Mouse (Mus musculus): ENCODE data around the gene Inpp5e. TPM values are rescaled to one million over a fixed set of nuclear protein-coding genes. Genes with fewer than 3 reads are reported as not detected.
"Not testable (repeated sequence)": the region's sequence is repeated elsewhere in the genome, so short reads cannot be mapped to it uniquely, and the experiment has no call there.

Gene Inpp5e
- polyA plus RNA-seq, 1 experiment from 2014 or later, result 25.1 TPM

DNA sequence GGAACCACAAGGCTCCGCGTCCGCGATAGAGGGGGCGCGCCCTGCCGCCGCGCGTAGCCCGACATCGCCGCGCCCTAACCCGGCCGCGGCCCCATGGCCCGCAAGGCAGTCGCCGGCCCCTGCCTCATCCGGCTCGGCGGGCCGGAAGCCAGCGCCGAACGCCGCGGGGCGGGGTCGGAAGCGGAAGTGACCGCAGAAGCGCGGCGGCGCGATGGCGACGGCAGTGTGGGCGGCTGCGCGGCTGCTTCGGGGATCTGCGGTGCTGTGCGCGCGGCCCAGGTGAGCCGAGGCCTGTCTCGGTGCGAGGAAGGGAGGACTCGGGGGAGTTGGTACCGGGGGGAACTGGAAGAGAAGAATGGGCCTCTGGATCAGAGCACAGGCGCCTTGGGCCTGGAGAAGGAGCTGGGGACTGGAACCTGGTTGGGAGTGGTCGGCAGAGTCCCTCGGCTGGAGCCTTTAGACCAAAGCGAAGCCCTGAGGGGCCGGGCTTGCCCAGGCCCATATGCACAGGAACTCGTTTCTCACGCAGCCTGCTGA lies 19.8 kb downstream of the Inpp5e start, which contains the start of the genes Entr1 and Pmpca:
Gene Entr1, minus strand, starts transcription at position 163 of the 537 bp plus-strand sequence.
Gene Pmpca, plus strand, starts transcription at position 186 of the 537 bp plus-strand sequence.
- ATAC-seq (ENCODE audit: insufficient number of reproducible peaks, low FRiP score, low TSS enrichment, low read depth), result peak; percentile 88
- Histone ChIP-seq H3K27me3 (no peaks in the 10 kb centered on the region), H3K4me2 (replicated peaks) (peak within 1 kb of the TSS; percentile 94), H3K27ac (replicated peaks) (peak within 1 kb of the TSS; percentile 67), H3K36me3 (peaks cover 76% of the 10 kb centered on the region), H3K9me3 (replicated peaks) (no peaks in the 10 kb centered on the region), H3K4me1 (peaks cover 22% of the 10 kb centered on the region), H3K9ac (peak within 1 kb of the TSS; percentile 80), H3K4me3 (replicated peaks) (peak within 1 kb of the TSS; percentile 93)
- WGBS, result under 1% methylated on average over 53 of the region's 60 CpGs

DNA sequence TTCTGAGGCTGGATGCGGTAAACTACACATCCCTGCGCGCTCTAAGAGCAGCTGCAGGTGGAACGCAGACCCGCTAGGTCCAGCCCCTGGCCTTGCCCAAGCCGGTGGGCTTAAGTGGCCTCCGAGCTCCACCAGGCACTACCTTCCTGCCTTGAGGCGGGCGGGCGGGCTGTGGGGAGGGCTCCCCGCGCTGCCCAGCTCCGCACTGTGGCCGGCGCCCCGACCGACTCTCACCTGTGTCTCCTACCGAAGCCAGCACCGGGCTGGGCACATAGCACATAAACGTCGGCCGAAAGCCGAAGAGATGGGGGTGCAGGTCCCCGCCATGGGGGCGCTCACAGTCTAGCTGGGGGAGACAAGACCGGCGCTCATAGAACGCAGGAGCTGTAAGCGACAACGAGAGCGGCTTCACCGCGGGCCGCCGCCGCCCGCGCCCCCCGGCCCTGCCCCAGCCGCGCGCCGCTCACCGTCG lies 20.3 kb downstream of the Inpp5e start:
- ATAC-seq (ENCODE audit: insufficient number of reproducible peaks, low FRiP score, low TSS enrichment, low read depth), result peak; percentile 20; the same call in 1 of the 2 replicates
- Histone ChIP-seq H3K9ac (peak overlapping the region; percentile 80), H3K36me3 (peaks cover 76% of the 10 kb centered on the region), H3K4me2 (replicated peaks) (peak overlapping the region; percentile 94), H3K27ac (replicated peaks) (peak overlapping the region; percentile 67), H3K4me3 (replicated peaks) (peak overlapping the region; percentile 93), H3K9me3 (replicated peaks) (no peaks in the 10 kb centered on the region), H3K27me3 (no peaks in the 10 kb centered on the region), H3K4me1 (peaks cover 22% of the 10 kb centered on the region)
- WGBS, result 2% methylated on average over 44 of the region's 45 CpGs

DNA sequence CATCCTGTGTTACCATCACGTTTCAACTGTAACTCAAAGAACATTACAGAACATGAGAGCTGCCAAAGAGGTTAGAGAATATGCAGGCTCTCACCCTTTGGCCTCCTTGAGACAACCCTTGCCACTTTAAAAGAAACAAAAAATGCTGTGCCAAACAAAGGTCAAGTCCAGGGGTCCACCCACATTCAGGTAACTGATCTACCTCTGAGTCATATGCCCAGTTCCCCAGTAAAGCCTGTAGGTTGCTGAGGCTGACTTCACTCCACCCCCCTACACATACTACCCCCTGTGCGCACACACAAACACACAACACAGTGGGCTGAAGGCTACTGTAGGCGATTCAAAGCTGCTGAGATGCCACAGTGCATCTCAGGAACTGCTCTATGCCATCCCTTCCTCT lies 21.3 kb downstream of the Inpp5e start:
- Histone ChIP-seq H3K9me3 (replicated peaks) (no peaks in the 10 kb centered on the region), H3K4me2 (replicated peaks) (peak overlapping the region; percentile 94; the same call in 1 of the 2 replicates), H3K4me1 (peaks cover 22% of the 10 kb centered on the region), H3K27ac (replicated peaks) (no peak overlapping the region), H3K36me3 (peaks cover 76% of the 10 kb centered on the region), H3K4me3 (replicated peaks) (peak overlapping the region; percentile 93), H3K27me3 (no peaks in the 10 kb centered on the region), H3K9ac (no peak overlapping the region)
- ATAC-seq (ENCODE audit: insufficient number of reproducible peaks, low FRiP score, low TSS enrichment, low read depth), result no peak
- 84% methylated on average over 3 of the region's 3 CpGs for WGBS

DNA sequence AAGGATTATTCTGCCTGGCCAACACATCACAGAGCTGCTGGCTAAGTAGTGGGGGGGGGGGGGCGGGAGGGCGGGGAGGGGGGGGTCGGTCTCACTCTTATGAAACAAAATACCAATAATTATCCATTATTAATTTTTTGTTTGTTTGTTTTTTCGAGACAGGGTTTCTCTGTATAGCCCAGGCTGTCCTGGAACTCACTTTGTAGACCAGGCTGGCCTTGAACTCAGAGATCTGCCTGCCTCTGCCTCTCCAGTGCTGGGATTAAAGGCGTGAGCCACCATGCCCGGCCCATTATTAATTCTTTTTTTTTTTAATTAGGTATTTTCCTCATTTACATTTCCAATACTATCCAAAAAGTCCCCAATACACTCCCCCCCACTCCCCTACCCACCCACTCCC lies 28.1 kb downstream of the Inpp5e start:
- peak overlapping the region; percentile 75; the same call in 1 of the 2 replicates for H3K9ac ChIP-seq

DNA sequence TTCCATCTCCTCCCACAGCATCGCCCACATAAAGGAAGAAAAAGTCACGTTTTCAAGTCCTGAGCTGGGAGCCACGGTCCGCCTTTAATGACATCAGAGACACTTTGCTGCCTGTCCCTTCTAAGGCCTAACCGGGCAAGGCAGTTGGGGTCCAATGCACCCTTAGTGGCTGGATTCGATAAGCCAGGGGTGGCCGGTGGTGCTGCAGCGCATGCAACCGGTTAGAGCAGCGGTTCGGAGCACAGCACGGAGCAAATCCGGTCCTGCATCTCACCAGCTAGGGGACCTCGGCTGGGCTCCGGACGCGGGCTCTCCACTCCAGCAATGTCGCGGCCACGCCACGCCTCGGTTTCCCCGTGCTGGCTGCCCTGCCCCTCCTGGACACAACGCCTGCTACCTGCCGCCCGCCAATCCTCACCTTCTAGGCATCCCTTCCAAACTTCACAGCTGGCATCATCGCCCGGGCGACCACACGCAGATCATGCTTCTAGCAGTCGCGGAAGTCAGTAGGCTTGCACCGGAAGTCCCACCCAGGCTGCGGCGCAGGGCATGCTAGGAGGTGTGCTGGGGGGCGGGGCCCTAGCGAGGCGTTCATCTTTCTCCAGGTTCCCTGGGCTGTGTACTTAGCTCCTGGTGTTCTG lies 28.8 kb downstream of the Inpp5e start, which contains the start of gene Snapc4:
Gene Snapc4, minus strand, starts transcription at position 523 of the 641 bp plus-strand sequence.
- H3K9ac ChIP-seq, result peak within 1 kb of the TSS; percentile 75
- H3K4me1 ChIP-seq, result peaks cover 10% of the 10 kb centered on the region; the same call in 1 of the 2 replicates
- H3K36me3 ChIP-seq, result peaks cover 64% of the 10 kb centered on the region
- under 1% methylated on average over 38 of the region's 38 CpGs for WGBS
- H3K27me3 ChIP-seq, result no peaks in the 10 kb centered on the region
- H3K4me2 ChIP-seq (replicated peaks), result peak within 1 kb of the TSS; percentile 90
- peak within 1 kb of the TSS; percentile 72 for H3K27ac ChIP-seq (replicated peaks)
- peak; percentile 91 for ATAC-seq (ENCODE audit: insufficient number of reproducible peaks, low FRiP score, low TSS enrichment, low read depth)
- H3K9me3 ChIP-seq (replicated peaks), result no peaks in the 10 kb centered on the region
- H3K4me3 ChIP-seq (replicated peaks), result peak within 1 kb of the TSS; percentile 85

More for the DNA sequence above, 28.1 kb downstream of the Inpp5e start:
- WGBS, result 23% methylated on average over 6 of the region's 6 CpGs
- Histone ChIP-seq H3K36me3 (peaks cover 65% of the 10 kb centered on the region), H3K4me3 (replicated peaks) (peak overlapping the region; percentile 85), H3K4me2 (replicated peaks) (peak overlapping the region; percentile 90)
- H3K27me3 ChIP-seq; H3K27ac ChIP-seq (replicated peaks); ATAC-seq (ENCODE audit: insufficient number of reproducible peaks, low FRiP score, low TSS enrichment, low read depth); H3K9me3 ChIP-seq (replicated peaks); H3K4me1 ChIP-seq: not testable (repeated sequence)

DNA sequence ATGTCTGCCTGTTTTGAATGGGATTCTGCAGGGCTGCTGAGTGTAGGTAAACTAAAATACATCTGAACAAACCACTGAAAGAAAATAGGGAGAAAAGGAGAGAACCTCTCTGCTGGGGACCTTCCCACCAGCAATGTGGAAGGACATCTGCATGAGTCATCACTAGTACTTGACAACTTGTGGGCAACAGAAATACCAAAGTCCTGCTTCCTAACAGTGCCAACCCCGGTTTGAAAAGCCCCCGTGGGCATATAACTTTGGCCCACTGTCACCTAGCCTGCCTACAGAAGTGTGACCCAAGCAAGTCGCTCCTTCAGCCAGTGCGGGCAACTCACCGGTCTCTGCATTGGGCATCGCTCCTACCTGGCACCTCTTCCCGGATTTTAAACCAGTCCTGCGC lies 36.6 kb downstream of the Inpp5e start:
- peaks cover 95% of the 10 kb centered on the region for H3K36me3 ChIP-seq
- WGBS, result 92% methylated on average over 8 of the region's 8 CpGs
- H3K9me3 ChIP-seq (replicated peaks), result no peaks in the 10 kb centered on the region
- ATAC-seq (ENCODE audit: insufficient number of reproducible peaks, low FRiP score, low TSS enrichment, low read depth), result no peak
- no peak overlapping the region for H3K4me2 ChIP-seq (replicated peaks)
- no peak overlapping the region for H3K4me3 ChIP-seq (replicated peaks)
- no peak overlapping the region for H3K27ac ChIP-seq (replicated peaks)
- no peaks in the 10 kb centered on the region for H3K27me3 ChIP-seq
- no peaks in the 10 kb centered on the region for H3K4me1 ChIP-seq
- H3K9ac ChIP-seq, result no peak overlapping the region

DNA sequence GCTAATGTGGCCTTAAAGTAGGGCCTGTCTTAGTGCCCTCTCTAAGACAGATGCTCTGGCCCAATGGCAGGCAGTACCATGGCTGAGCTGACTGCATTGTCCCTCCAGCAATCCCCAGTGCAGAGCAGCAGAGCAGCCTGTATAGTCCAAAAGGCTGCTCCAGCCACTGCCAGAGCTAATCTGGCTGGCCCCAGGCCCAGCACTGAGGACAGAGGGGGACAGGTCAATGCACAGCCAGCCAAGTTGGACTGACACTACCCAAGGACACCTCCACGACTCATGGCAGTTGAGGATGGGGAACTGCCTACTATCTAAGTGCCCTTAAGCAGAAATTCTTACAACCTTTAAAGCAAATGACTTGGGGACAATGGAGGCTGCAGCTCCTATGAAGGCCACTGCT lies 40.4 kb downstream of the Inpp5e start:
- peaks cover 93% of the 10 kb centered on the region for H3K36me3 ChIP-seq
- no peak overlapping the region for H3K4me2 ChIP-seq (replicated peaks)
- H3K27me3 ChIP-seq, result no peaks in the 10 kb centered on the region
- no peak overlapping the region for H3K27ac ChIP-seq (replicated peaks)
- H3K4me3 ChIP-seq (replicated peaks), result no peak overlapping the region
- H3K9ac ChIP-seq, result no peak overlapping the region
- ATAC-seq (ENCODE audit: insufficient number of reproducible peaks, low FRiP score, low TSS enrichment, low read depth), result no peak
- H3K4me1 ChIP-seq, result peaks cover 11% of the 10 kb centered on the region; the same call in 1 of the 2 replicates
- H3K9me3 ChIP-seq (replicated peaks), result no peaks in the 10 kb centered on the region
- 82% methylated on average over 1 of the region's 1 CpGs for WGBS

DNA sequence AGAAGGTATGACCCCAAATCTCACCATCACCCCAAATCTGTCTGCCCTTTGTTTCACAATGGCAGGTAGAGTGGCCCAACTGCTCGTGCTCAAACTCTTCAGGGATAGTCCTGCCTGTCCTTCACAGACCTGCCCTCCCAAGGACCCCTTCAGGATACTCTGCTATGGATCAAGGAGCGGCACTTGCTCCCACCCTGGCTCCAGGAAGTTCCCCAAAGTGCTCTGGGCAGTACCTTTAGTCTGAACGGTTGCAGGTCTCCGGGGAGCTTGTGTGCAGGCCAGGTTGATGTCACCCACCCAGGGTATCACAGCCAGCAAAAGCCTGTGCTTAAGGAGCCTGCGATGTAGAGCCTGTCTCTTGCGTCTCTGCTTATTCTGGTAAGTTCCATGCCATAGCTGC lies 41.1 kb downstream of the Inpp5e start:
- whole genome bisulfite sequencing, result 92% methylated on average over 6 of the region's 6 CpGs

DNA sequence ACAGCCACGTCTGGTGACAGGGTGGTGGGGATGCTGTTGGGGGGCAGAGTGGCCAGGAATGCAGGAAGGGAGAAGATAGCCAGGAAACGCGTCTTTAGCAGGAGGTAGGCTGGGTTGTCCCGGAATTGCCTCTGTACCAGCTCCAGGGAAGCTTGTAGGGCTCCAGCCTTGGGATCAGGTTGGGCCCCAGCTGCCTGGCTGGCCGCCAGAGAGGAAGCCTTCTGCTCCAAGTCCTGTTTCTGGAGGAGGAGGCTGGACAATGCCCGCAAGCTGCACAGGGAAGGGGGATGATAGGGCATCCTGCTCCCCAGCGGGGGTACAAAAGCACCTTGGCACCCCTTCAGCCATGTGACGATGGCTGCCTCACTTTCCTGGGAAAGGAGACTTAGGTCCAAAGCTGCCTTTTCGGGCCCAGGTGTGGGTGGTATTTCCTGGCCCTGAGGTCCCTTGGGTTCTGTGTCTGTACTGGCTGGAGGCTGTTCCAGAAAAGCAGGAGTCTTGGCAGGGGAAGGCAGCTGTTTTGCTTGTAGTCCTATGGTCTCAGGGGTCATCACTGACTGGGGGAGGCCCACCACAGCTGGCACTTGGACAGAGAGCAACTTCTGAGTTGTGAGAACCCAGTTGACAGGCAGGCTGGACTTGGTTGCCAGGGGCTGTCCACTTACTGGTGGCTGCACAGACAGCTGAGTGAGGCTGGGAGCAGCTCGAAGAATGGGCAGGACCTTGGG lies 44.1 kb downstream of the Inpp5e start:
- H3K36me3 ChIP-seq, result peaks cover 67% of the 10 kb centered on the region
- peaks cover 11% of the 10 kb centered on the region; the same call in 1 of the 2 replicates for H3K4me1 ChIP-seq
- 84% methylated on average over 10 of the region's 10 CpGs for WGBS
- H3K9me3 ChIP-seq (replicated peaks), result no peaks in the 10 kb centered on the region
- ATAC-seq (ENCODE audit: insufficient number of reproducible peaks, low FRiP score, low TSS enrichment, low read depth), result no peak
- no peak overlapping the region for H3K9ac ChIP-seq
- H3K4me3 ChIP-seq (replicated peaks), result no peak overlapping the region
- H3K4me2 ChIP-seq (replicated peaks), result no peak overlapping the region
- 0 out of 2 replicates have a peak overlapping the region, but pooled peaks have one; percentile 41 for H3K27ac ChIP-seq (replicated peaks)
- no peaks in the 10 kb centered on the region for H3K27me3 ChIP-seq

More for the DNA sequence above, 41.1 kb downstream of the Inpp5e start:
- H3K9me3 ChIP-seq (replicated peaks), result no peaks in the 10 kb centered on the region
- no peak overlapping the region for H3K27ac ChIP-seq (replicated peaks)
- H3K4me1 ChIP-seq, result peaks cover 11% of the 10 kb centered on the region; the same call in 1 of the 2 replicates
- no peak overlapping the region for H3K4me3 ChIP-seq (replicated peaks)
- H3K9ac ChIP-seq, result no peak overlapping the region
- ATAC-seq (ENCODE audit: insufficient number of reproducible peaks, low FRiP score, low TSS enrichment, low read depth), result no peak
- no peak overlapping the region for H3K4me2 ChIP-seq (replicated peaks)
- H3K36me3 ChIP-seq, result peaks cover 87% of the 10 kb centered on the region
- H3K27me3 ChIP-seq, result no peaks in the 10 kb centered on the region

DNA sequence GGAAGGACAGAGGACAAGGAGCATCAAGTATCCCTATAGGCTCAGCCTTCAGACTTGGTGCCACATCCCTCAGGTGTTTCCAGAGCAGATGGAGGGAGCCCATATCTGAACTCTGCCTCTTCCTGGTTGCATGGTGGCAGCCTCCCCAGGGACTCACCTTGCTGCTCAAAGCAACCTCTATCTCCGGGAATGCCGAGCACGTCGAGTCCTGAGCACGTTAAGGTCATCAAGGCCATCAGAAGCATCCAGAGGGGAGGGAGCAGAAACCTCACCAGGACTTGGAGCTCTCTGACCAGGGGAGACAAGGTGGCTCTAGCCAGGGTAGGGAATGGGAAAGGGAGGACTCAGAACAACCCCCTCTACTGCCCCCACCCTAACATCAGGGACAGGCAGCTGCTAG lies 45.5 kb downstream of the Inpp5e start:
- H3K36me3 ChIP-seq, result peaks cover 53% of the 10 kb centered on the region
- no peak for ATAC-seq (ENCODE audit: insufficient number of reproducible peaks, low FRiP score, low TSS enrichment, low read depth)
- 75% methylated on average over 5 of the region's 5 CpGs for WGBS

DNA sequence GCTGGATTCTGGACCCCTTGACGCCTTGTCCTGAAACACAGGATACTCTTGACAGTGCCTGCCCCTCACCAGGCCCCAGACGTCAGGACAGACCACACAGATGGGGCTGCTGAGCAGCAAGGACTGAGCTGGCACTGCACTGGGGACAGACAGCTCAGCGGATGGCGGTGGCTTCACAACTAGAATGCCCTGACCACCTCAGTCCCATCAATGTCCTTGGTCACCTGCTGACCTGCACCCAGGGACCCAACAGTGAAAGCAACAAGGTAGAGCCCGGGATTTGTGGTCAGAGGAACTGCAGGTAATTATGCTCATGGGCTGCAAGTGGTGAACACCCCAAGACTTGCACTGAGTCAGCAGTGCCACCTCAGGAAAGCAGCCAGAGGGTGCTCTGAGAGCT lies 46.0 kb downstream of the Inpp5e start:
- no peak overlapping the region for H3K9ac ChIP-seq
- peaks cover 11% of the 10 kb centered on the region; the same call in 1 of the 2 replicates for H3K4me1 ChIP-seq
- no peak overlapping the region for H3K4me3 ChIP-seq (replicated peaks)
- 79% methylated on average over 5 of the region's 5 CpGs for WGBS
- H3K4me2 ChIP-seq (replicated peaks), result no peak overlapping the region
- no peaks in the 10 kb centered on the region for H3K27me3 ChIP-seq
- peaks cover 48% of the 10 kb centered on the region for H3K36me3 ChIP-seq
- H3K9me3 ChIP-seq (replicated peaks), result no peaks in the 10 kb centered on the region
- no peak overlapping the region for H3K27ac ChIP-seq (replicated peaks)
- no peak for ATAC-seq (ENCODE audit: insufficient number of reproducible peaks, low FRiP score, low TSS enrichment, low read depth)

More for the DNA sequence above, 45.5 kb downstream of the Inpp5e start:
- H3K4me1 ChIP-seq, result peaks cover 11% of the 10 kb centered on the region; the same call in 1 of the 2 replicates
- no peak overlapping the region for H3K9ac ChIP-seq
- no peak overlapping the region for H3K4me3 ChIP-seq (replicated peaks)
- no peak overlapping the region for H3K27ac ChIP-seq (replicated peaks)
- no peaks in the 10 kb centered on the region for H3K27me3 ChIP-seq
- H3K4me2 ChIP-seq (replicated peaks), result no peak overlapping the region
- H3K9me3 ChIP-seq (replicated peaks), result no peaks in the 10 kb centered on the region

Measured in embryonic facial prominence, embryonic 15.5 days (tissue).